ENCODE assay signal across 16 mouse cellular contexts in the genomic region with DNA sequence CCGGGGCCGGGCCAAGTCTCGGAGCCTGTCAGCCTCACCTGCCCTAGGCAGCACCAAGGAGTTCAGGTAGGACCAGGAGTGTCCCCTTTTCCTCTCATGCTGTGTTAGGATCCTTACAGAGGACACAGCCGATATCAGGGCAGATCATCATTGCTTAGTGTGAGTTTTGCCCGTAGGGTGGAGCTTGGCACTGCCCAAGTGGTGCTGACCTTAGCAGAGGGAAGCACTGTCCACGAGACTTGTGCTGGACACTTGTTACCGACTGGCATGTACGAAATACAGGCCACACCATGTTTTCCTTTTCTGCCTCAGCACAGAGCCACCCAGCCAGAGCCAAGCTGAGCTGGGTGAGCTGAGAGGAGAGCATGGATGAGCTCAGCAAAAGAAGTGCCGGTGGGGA. TPM values are rescaled to one million over a fixed set of nuclear protein-coding genes. Genes with fewer than 3 reads are reported as not detected.
DNase-seq lines count a peak whose midpoint lies in the region; ATAC-seq and TF ChIP-seq lines count a peak whose summit lies in the region.
"Had no signal": no experiment of that assay in that cellular context is flagged by ENCODE, and none has a peak within 500 bp of the region (broad histone marks: within the 10 kb centered on the region; RNA-seq: fewer than 3 reads in every experiment).

No protein-coding gene starts in this region.

- intact Hi-C loops in gastrocnemius, postnatal 14 days (cut with DNase I; ENCODE audit: low total_unique reads): no loop called here

- H3K36me3 ChIP-seq in kidney, embryonic 15.5 days: peaks cover 51% of the 10 kb centered on the region
- peaks cover 3% of the 10 kb centered on the region; the same call in 1 of the 2 replicates for H3K36me3 ChIP-seq in testis, adult 2 months (ENCODE audit: control insufficient read depth, insufficient read depth, low read length)
- H3K36me3 ChIP-seq in stomach, postnatal 0 days (ENCODE audit: control insufficient read depth, insufficient read depth, low read length): 0 out of 2 replicates have a peak, but pooled peaks cover 7% of the 10 kb centered on the region

- H3K4me3 ChIP-seq in kidney, embryonic 15.5 days (replicated peaks): no peak overlapping the region
- H3K4me3 ChIP-seq in testis, adult 2 months (ENCODE audit: control insufficient read depth, low read depth, low read length): no peak overlapping the region
- no peak overlapping the region for H3K4me3 ChIP-seq in stomach, postnatal 0 days (ENCODE audit: low read depth, low read length)
- H3K4me3 ChIP-seq: embryonic facial prominence, embryonic 13.5 days; limb, embryonic 15.5 days; lung, embryonic 15.5 days; midbrain, embryonic 12.5 days had no signal

- no peak for ATAC-seq in kidney, embryonic 15.5 days (replicated peaks; ENCODE audit: low FRiP score)
- ATAC-seq in stomach, postnatal 0 days (ENCODE audit: low FRiP score, low TSS enrichment): no peak
- ATAC-seq: forebrain, embryonic 16.5 days had no signal

- no peaks in the 10 kb centered on the region for H3K27me3 ChIP-seq in kidney, embryonic 15.5 days
- no peaks in the 10 kb centered on the region for H3K27me3 ChIP-seq in testis, adult 2 months (ENCODE audit: control insufficient read depth, insufficient read depth, low read length)
- H3K27me3 ChIP-seq in stomach, postnatal 0 days (ENCODE audit: control insufficient read depth, insufficient read depth, low read length): no peaks in the 10 kb centered on the region
- H3K27me3 ChIP-seq: embryonic facial prominence, embryonic 13.5 days; limb, embryonic 15.5 days; lung, embryonic 15.5 days; midbrain, embryonic 12.5 days had no signal

- DNase-seq in gastrocnemius, postnatal 25 days: peak; percentile 57
- DNase-seq in gastrocnemius, postnatal 14 days: no peak
- peak; percentile 36 to 74 for DNase-seq in kidney, postnatal 25 days
- no peak for DNase-seq in testis, postnatal 14 days (ENCODE audit: low spot score)
- no peak for DNase-seq in stomach, postnatal 0 days (ENCODE audit: low spot score)
- DNase-seq in retina, postnatal 1 day: no peak
- DNase-seq: cerebellum, adult 9-11 months; lung, postnatal 4 days; thymus, adult 2 months had no signal

- no peak overlapping the region for H3K4me2 ChIP-seq in kidney, embryonic 15.5 days
- no peak overlapping the region for H3K4me2 ChIP-seq in stomach, postnatal 0 days (replicated peaks; ENCODE audit: low read depth)
- H3K4me2 ChIP-seq: embryonic facial prominence, embryonic 13.5 days; limb, embryonic 15.5 days; lung, embryonic 15.5 days; midbrain, embryonic 12.5 days had no signal

- 93% methylated on average over 9 of the region's 9 CpGs for WGBS in kidney, embryonic 15.5 days
- 92% methylated on average over 9 of the region's 9 CpGs for WGBS in stomach, postnatal 0 days

- no peak overlapping the region for H3K27ac ChIP-seq in kidney, embryonic 15.5 days
- H3K27ac ChIP-seq in testis, adult 2 months (ENCODE audit: control insufficient read depth, insufficient read depth, low read depth, low read length): peak overlapping the region; percentile 5
- H3K27ac ChIP-seq in stomach, postnatal 0 days (replicated peaks): no peak overlapping the region
- H3K27ac ChIP-seq: embryonic facial prominence, embryonic 13.5 days; limb, embryonic 15.5 days; lung, embryonic 15.5 days; midbrain, embryonic 12.5 days had no signal

- no peaks in the 10 kb centered on the region for H3K9me3 ChIP-seq in kidney, embryonic 15.5 days (replicated peaks)
- H3K9me3 ChIP-seq in stomach, postnatal 0 days (ENCODE audit: control insufficient read depth, low read length): no peaks in the 10 kb centered on the region
- H3K9me3 ChIP-seq: embryonic facial prominence, embryonic 13.5 days; limb, embryonic 15.5 days; lung, embryonic 15.5 days; midbrain, embryonic 12.5 days had no signal

- H3K4me1 ChIP-seq in kidney, embryonic 15.5 days: no peaks in the 10 kb centered on the region
- peaks cover 9% of the 10 kb centered on the region for H3K4me1 ChIP-seq in testis, adult 2 months (ENCODE audit: control insufficient read depth, insufficient read depth, low read length)
- H3K4me1 ChIP-seq in stomach, postnatal 0 days (replicated peaks; ENCODE audit: control insufficient read depth, insufficient read depth): no peaks in the 10 kb centered on the region
- H3K4me1 ChIP-seq: limb, embryonic 15.5 days; lung, embryonic 15.5 days; midbrain, embryonic 12.5 days had no signal

- no peak for TF ChIP-seq CTCF in testis, adult 2 months (IDR thresholded peaks at IDR 0.05; ENCODE audit: control insufficient read depth, insufficient read depth, insufficient replicate concordance, low read depth, low read length)
- no peak for TF ChIP-seq CTCF in stomach, postnatal 0 days (IDR thresholded peaks at IDR 0.05; ENCODE audit: low read depth)

- no peak for TF ChIP-seq POLR2A in testis, adult 2 months (IDR thresholded peaks at IDR 0.05; ENCODE audit: control insufficient read depth, low read depth, low read length)

- no peak for TF ChIP-seq EP300 in stomach, postnatal 0 days (optimal IDR thresholded peaks at IDR 0.05)

- H3K9ac ChIP-seq in kidney, embryonic 15.5 days: no peak overlapping the region
- H3K9ac ChIP-seq in stomach, postnatal 0 days (ENCODE audit: low read length): 0 out of 2 replicates have a peak overlapping the region, but pooled peaks have one; percentile 31
- H3K9ac ChIP-seq: embryonic facial prominence, embryonic 13.5 days; limb, embryonic 15.5 days; lung, embryonic 15.5 days; midbrain, embryonic 12.5 days had no signal

RNA-seq across cellular contexts. Expression of a gene that starts 15.0 kb away (rescaled TPM):
- total RNA-seq in gastrocnemius, postnatal 25 days (2021): 10 to 100 TPM; 17.3 to 19.2 TPM
- 10 to 100 TPM; 14.5 to 19.6 TPM for total RNA-seq in gastrocnemius, postnatal 14 days (2021)
- polyA plus RNA-seq in kidney, embryonic 15.5 days (2015; fragmentation: Nextera tagmentation; extraction: Ambion mirVana): 89.0 and 93.6 TPM in 2 replicates
- polyA plus RNA-seq in testis, adult 2 months (2012; rRNA removed): 43.1 and 48.9 TPM in 2 replicates
- polyA plus RNA-seq in stomach, postnatal 0 days (2015; fragmentation: Nextera tagmentation; extraction: Ambion mirVana): 75.2 and 78.4 TPM in 2 replicates

RNA-seq across cellular contexts. Expression of a gene that starts 24.1 kb away (rescaled TPM):
- 1 to 10 TPM; 3.7 TPM for total RNA-seq in gastrocnemius, postnatal 25 days (2021)
- 1 to 10 TPM; 4.6 to 4.7 TPM for total RNA-seq in gastrocnemius, postnatal 14 days (2021)
- polyA plus RNA-seq in kidney, embryonic 15.5 days (2015; fragmentation: Nextera tagmentation; extraction: Ambion mirVana): 9.6 and 10.4 TPM in 2 replicates
- polyA plus RNA-seq in testis, adult 2 months (2012; rRNA removed): 3.2 and 3.5 TPM in 2 replicates
- polyA plus RNA-seq in stomach, postnatal 0 days (2015; fragmentation: Nextera tagmentation; extraction: Ambion mirVana): 3.2 and 3.8 TPM in 2 replicates

RNA-seq across cellular contexts. Expression of a gene that starts 47.5 kb away (rescaled TPM):
- total RNA-seq in gastrocnemius, postnatal 25 days (2021): 10 to 100 TPM; 25.9 to 26.1 TPM
- 10 to 100 TPM; 25.9 TPM for total RNA-seq in gastrocnemius, postnatal 14 days (2021)
- 63.4 and 64.8 TPM in 2 replicates for polyA plus RNA-seq in kidney, embryonic 15.5 days (2015; fragmentation: Nextera tagmentation; extraction: Ambion mirVana)
- 23.6 and 29.9 TPM in 2 replicates for polyA plus RNA-seq in testis, adult 2 months (2012; rRNA removed)
- polyA plus RNA-seq in stomach, postnatal 0 days (2015; fragmentation: Nextera tagmentation; extraction: Ambion mirVana): 39.5 and 46.9 TPM in 2 replicates

Comparison
In these comparisons a context has a peak if more than half of its experiments do, and no peak if none do; other contexts are left out.
1. DNase-seq: peak in gastrocnemius, postnatal 25 days (single experiment) and kidney, postnatal 25 days (2 of 2); none in gastrocnemius, postnatal 14 days (single experiment), testis, postnatal 14 days (single experiment), stomach, postnatal 0 days (single experiment) and retina, postnatal 1 day (single experiment).